Mouse (Mus musculus) layer of hippocampus, postnatal 10 days (tissue): ENCODE results near the gene Psmd11. TPM values are rescaled to one million over a fixed set of nuclear protein-coding genes. Genes with fewer than 3 reads are reported as not detected.
"Not testable (repeated sequence)": the region's sequence is repeated elsewhere in the genome, so short reads cannot be mapped to it uniquely, and the experiment has no call there.

ENCODE experiments used
- DNase-seq, 2 experiments: peaks; one replicate each; pipeline ENCODE4 v3.0.0; 2021; ENCODE audit warnings: low spot score in 2 of 2
- total RNA-seq, 2 experiments: library from RNA; stranded (reverse); gene quantifications; 2 replicates each; pipeline ENCODE4 v1.2.3; 2021

The Psmd11 gene
- total RNA-seq, 2 experiments from 2014 or later, result 106 to 116 TPM

- not testable (repeated sequence) for DNase-seq
Observed at GRCm38 (mm10) chr11:80426029-80426813, 2.2 kb upstream of the Psmd11 start.

- DNase-seq, result no peak
Observed at GRCm38 (mm10) chr11:80429009-80429475, 627 bp downstream of the Psmd11 start.

GRCm38 (mm10) chr11:80429500-80430166 is 1.2 kb downstream of the Psmd11 start:
- DNase-seq, result no peak

- DNase-seq, result no peak
Observed at GRCm38 (mm10) chr11:80430366-80430910, 2.0 kb downstream of the Psmd11 start.

GRCm38 (mm10) chr11:80446916-80447315 is 18.5 kb downstream of the Psmd11 start:
- no peak for DNase-seq

- DNase-seq, result no peak
Observed at GRCm38 (mm10) chr11:80449859-80450258, 21.4 kb downstream of the Psmd11 start.

GRCm38 (mm10) chr11:80452242-80452641 is 23.8 kb downstream of the Psmd11 start:
- no peak for DNase-seq

GRCm38 (mm10) chr11:80453198-80453597 is 24.8 kb downstream of the Psmd11 start:
- DNase-seq, result no peak

- DNase-seq, result not testable (repeated sequence)
Observed at GRCm38 (mm10) chr11:80463605-80464130, 35.3 kb downstream of the Psmd11 start.

- DNase-seq, result peak; percentile 22 to 41
Observed at GRCm38 (mm10) chr11:80471836-80472605, 43.6 kb downstream of the Psmd11 start.

GRCm38 (mm10) chr11:80474175-80474691 is 45.8 kb downstream of the Psmd11 start:
- DNase-seq, result peak; percentile 31 to 51

- DNase-seq, result no peak
Observed at GRCm38 (mm10) chr11:80474846-80475245, 46.4 kb downstream of the Psmd11 start.

GRCm38 (mm10) chr11:80475544-80475943 is 47.1 kb downstream of the Psmd11 start:
- DNase-seq, result no peak

- DNase-seq, result peak; percentile 89 to 96
Observed at GRCm38 (mm10) chr11:80476222-80477189, 48.1 kb downstream of the Psmd11 start, which contains the start of gene Cdk5r1. Gene Cdk5r1 (plus strand): TSS chr11:80477023.

- peak; percentile 47 to 63 for DNase-seq
Observed at GRCm38 (mm10) chr11:80477341-80478199, 49.2 kb downstream of the Psmd11 start.

- DNase-seq, result no peak
Observed at GRCm38 (mm10) chr11:80478694-80479412, 50.4 kb downstream of the Psmd11 start.

GRCm38 (mm10) chr11:80479425-80479824 is 51.0 kb downstream of the Psmd11 start:
- peak in 1 of 2 experiments; percentile 52 for DNase-seq
